Mouse (Mus musculus) megakaryocyte, adult 5-6 weeks (primary cell): ENCODE results near the gene Ly86. TPM values are rescaled to one million over a fixed set of nuclear protein-coding genes. Genes with fewer than 3 reads are reported as not detected.
A peak's percentile ranks its signal among the peaks of the same experiment; 100 is the strongest.

ENCODE experiments used
- ATAC-seq: 2 replicates; pipeline ENCODE4 v1.8.0; 2016; ENCODE audit warnings: mild to moderate bottlenecking, inconsistent platforms; ENCODE audit not compliant: poor library complexity, severe bottlenecking
- total RNA-seq, 2 experiments: library from RNA; stranded (forward) in 1 of 2; stranded (reverse) in 1 of 2; fragments of 153-499, 151-499 nt in 1 of 2; fragments of 221-1000, 200-1000 nt in 1 of 2; gene quantifications; 2 replicates each; pipeline versions ENCODE4 v1.2.3 to v1.2.4; 2015 to 2017

Ly86 gene
- total RNA-seq (2015), result 497 and 530 TPM in 2 replicates
- total RNA-seq (2017), result 408 and 439 TPM in 2 replicates

DNA sequence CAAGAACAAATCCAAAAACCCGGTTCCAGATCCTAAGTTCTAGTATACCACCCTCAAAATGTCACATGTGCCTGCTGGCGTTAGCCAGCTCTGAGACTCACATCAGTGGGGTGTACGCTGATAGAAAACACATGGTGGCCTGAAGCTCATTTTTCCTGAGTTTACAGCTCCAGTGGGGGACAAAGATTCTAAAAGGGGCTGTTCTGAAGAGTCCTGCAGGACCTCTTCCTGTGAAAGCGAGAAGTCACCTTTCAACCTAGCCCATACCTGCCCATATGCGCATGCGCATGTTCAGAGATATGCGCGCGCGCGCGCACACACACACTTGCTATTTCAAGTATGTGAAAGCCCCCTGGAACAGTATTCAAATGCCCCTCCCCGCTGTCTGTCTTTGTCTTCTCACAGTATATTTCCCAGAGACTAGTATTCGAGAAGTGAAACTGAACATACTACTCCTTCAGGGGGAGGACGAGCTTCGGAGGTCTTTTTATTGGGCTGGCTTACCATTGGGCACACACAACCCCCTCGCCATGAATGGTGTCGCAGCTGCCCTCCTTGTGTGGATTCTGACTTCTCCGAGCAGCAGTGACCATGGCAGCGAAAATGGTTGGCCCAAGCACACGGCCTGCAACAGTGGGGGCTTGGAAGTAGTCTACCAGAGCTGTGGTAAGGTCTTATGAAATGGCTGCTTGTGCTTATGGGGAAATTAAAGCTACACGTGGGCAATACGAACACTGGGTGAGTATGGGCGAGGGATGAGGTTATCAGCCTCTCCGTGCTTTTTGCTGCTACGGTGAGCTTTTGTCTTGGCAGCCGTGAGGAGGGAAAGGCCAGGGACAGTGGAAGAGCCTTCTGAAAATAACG lies at the start of gene Ly86:
Gene Ly86 (plus strand): TSS at position 300 of the 864 bp plus-strand sequence.
- peak; percentile 62 for ATAC-seq

DNA sequence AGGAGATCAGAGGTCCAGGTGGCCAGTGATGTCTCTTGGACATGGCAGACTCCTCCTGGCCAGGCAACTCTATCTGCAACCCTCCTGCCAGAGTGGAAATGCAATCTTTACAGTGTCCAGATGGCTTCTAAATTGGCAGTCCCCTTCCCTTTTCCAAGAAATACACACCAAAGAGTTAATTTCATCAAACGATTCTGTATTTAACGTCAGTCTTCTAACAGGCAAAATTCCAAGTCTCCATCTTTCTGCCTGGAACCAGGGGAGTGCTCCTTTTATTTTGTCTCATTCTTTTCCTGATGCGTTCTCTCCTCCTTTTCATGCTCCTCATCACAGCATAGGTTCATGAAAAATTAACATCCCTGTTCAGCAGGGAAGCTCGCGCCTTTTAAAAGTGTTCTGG lies 47.1 kb upstream of the Ly86 start:
- no peak for ATAC-seq

DNA sequence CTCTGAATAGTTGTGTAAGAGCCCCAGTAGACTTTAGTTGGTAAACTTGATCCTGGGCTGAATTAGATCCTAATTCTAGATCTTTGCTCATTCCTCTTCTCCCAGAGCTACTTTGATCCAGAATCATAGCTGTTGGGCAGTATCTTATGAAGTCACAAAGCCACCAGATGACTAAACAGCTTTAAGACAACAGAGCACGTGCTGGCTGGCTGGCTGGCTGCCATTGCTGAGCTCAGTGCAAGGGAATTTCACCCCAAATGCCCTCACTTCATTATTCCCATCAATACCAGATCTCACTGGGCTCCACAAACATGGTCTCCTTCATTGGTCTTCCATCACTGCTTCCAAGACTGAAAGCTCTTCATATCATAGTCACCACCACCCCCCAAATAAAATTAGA lies 46.2 kb upstream of the Ly86 start:
- no peak for ATAC-seq

DNA sequence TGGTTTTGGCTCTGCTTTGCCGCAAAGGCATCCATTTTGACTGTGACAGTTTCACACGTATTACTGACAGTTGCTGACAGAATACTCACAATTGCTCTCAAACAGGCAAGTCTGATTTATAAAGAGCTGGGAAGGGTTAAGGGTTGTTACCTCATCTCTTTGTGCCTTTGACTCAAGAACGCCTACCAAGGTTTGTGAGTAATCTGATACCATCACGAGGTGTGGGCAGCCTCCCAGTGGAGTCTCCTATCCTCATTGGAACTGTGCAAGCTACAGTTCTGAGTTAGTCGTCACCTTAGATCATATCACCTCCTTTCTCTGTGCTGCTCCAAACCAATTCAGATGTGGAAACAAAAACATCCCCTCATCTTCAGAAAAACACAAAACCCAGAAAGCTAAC lies 42.1 kb upstream of the Ly86 start:
- ATAC-seq, result no peak

DNA sequence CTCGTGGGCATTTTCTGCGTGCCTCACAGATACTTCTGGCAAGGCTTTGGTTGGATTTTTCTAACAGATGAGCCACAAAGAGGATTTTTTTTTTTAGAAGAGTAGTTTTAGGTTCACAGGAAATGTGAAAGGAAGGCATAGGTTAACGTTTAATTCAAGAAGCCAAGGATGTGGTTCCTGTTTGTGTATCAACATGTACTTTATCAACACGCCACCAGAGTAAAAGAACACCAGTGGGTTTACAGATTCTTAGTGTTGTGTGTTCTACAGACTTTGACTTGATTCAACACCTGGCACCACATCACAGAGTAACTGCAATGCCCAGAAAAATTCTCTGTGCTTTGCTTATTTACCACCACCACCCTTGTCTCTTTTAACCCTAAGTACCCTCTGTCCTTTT lies 37.0 kb upstream of the Ly86 start:
- ATAC-seq, result no peak

DNA sequence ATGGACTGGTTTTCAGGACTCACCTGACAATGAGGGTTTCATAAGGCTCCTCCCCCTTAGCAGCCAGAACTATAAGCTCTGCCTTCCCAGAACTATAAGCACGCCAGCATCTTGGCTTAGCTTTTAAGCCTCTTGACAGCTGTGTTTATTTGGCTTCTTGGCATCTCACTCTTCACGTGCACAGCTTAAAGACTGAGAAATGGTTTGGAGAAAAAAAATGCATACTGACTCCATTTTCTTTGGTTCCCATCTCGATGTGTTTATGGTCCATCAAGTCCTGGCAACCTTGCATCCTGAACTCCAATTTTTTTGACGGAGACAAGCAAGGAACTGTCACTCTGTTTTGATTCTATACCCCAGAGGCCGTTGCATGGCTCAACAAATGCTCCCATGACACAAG lies 35.7 kb upstream of the Ly86 start:
- ATAC-seq, result no peak

DNA sequence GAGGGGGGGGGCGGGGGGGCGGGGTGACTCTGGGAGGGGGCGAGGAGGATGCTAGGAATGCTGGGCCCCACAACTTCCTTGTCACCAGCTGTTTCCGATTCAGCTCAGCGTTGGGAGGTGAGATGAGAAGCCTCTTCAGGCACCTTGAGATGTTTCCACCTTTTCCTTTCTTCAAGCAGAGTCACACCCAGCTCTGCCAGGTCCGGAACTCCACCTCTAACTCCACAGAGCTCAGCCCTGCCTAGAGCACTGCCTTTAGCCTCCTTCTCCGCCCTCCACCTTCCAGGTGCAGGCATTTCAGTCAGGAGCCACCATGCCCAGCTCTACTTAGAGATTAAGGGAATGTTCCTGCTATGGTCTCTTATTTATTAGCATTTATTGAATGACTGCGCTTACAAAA lies 34.7 kb upstream of the Ly86 start:
- no peak for ATAC-seq

DNA sequence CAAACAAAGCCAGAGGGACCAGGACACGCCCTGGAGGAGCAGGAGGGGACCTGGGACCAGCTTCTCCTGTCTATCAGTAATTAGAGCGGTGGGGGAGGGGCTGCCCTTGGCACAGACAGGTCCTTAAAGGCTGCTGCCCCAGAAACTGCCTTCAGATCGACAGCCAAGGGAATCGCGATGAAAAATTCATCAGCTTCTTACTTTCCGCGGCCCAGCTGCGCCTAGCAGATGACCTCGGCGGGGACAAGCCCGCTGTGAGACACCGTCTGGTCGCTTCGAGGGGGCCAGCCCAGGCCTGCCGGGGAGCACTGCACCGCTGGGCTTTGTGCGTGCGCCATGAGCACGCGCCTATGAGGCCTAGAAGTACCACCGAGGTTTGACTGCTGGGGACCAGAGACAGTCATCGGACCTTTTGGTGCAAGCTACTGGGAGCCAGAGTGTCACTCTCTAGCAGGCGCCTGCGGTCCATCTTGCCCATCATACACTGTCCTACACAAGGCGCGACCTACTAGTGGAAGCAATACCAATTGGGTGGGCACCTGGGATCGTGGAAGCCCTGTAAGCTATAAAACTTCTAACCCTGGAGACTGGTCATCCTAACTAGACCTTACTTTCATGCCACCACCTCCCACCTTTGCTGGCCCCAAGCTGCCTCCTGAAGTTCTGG lies 33.3 kb upstream of the Ly86 start:
- ATAC-seq, result no peak

DNA sequence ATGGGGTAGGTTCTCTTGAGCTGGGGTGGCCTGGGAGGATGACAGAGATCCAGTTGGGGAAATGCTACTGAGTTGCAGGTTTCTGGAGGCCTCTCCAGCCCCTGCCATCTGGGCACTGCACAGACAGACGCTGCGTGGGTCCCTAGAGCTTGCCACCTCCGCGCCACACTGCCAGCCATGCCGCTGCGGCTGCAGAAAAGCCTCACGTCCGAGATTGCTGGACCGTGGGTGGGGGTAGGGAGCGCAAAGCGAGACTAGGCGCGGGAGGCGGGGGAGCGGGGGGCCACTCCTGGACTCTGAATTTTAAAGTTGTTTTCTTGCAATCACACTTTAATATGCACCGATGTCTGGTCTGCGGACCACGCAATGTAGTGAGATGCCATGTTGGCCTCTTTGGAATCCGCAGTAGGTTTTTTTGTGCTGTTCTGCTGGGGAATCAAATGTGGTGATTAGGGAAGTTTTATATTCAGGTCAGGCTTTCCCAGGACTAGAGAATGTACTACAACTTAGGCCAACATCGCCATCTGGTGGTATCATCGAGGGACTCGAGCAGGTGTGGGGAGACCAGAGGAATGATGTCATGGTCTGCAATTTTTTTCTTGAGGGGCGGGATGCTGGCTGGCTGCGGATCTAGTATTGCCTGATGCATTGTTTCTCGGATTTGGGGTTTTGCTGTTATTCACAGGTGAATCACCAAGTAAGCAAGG lies 32.6 kb upstream of the Ly86 start:
- ATAC-seq, result peak; percentile 81

DNA sequence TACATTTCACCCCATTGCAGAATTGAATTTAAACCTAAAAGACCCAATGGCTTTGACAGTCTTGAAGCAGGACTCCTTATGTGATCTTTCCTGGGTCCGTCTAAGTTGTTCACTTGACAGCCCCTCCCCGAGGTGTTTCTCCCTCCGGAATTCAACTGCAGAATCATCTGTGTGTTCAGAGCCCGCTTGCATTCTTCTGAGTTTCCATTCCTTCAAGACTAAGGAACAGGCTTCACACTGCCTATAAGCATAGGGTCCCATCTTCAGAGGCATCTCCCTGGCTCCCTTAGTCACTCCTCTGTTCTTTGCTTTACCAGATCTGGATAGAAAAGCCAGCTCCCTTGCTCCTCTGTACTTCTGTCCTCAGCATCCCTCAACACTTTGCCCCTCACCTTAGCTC lies 32.1 kb upstream of the Ly86 start:
- ATAC-seq, result no peak

DNA sequence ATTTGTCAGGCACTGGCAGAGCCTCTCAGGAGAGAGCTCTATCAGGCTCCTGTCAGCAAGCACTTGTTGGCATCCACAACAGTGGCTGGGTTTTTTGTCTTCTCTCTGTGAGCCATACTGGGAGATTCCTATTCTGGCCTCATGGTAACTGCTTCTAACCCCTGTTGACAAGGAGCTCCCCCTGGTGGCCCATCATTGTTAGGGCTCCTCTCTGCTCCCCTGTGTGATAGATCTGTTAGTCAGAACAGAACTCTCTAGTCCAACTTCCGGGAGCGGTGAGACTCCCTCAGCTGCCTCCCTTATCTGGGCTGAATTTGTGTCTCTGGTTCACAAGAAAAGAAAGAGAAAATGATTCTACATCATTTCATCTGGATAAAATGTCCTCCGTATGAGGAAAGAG lies 19.5 kb upstream of the Ly86 start:
- ATAC-seq, result peak; percentile 89

DNA sequence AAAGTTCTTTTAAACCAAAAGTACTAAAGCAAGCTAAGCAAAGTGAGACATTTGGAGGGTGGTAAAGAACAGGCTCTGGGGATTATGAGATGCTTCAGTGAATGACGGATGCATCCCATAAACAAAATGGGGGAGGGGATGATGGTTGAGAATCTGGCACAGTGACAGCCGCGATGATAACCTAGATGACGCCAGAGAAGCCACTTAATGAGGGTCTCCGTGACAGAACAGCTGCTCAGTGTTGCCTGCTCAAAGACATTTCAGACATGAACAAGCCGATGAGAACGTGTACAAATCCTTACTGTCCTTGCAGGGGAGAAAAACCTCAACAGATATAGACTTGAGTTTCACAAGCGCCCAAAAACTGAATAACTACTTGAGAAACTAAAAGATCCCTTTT lies 15.3 kb upstream of the Ly86 start:
- no peak for ATAC-seq

DNA sequence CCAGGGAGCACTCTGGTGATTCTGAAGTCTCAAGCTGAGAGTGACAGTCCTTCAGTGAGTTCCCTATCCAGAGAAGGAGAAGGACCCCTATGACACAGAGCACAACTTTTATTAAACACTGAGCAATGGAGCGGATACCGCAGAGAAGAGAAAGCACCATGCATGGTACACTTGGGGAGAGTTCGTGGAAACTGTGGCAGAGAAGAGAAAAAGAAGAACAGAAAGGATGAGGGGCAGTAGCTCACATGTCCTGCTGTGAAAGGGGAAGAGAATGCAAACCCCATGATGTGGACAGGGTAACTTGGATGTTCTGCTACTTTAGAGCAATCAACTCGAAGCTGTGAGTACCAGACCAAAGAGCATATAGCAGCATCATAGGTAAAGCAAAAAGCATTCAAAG lies 14.0 kb upstream of the Ly86 start:
- ATAC-seq, result peak; percentile 68

DNA sequence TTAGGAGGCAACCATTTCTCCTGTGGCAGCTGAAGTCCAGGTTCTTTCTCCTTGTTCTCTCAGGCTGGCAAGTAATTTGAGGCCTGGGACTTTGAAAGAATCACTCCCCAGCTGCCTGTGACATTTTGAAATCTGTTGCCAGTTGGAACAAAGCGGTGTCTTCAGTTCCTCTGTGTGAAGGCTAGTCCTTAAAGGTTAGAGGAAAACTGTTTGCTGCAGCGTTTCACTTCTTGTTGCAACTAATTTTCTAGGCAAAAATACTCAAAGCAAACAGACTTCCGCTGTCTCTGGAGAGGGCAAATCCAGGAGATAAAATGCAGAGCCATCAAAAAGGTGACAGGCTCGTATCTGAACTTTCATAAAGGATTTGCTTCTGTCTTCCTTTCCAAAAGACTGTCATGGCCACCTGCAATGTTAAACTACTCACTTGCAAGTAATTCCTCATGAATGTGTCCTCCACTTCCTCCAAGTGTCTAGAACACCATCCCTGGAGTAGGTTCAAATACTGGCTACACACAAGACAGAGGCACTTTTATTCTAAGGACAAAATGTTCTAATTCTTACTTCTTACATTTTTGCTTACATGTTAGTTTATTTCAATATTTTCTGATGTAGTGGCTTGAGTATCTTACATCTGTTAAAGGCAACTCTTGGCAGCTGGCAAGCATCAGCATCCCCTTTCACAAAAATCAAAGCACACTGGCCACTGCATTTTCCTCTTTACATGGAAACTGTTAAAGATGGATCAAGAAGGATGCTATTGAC lies 12.0 kb upstream of the Ly86 start:
- ATAC-seq, result peak; percentile 46

DNA sequence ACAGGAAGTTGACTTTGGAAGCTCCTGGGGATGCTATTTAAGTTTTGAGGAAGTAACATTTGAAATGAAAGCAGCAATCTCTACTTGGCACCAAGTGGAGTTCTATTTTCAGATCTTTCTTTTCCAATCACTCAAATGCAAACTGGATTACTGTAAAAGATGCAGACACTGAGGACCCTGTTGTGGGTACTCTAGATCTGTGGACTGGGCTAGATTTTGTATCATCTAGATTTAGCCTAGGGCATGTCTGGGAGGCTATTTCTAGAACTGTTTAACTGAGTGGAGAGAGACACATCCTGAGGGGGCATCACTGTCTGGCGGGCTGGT lies 11.5 kb upstream of the Ly86 start:
- peak; percentile 37; the same call in 1 of the 2 replicates for ATAC-seq

DNA sequence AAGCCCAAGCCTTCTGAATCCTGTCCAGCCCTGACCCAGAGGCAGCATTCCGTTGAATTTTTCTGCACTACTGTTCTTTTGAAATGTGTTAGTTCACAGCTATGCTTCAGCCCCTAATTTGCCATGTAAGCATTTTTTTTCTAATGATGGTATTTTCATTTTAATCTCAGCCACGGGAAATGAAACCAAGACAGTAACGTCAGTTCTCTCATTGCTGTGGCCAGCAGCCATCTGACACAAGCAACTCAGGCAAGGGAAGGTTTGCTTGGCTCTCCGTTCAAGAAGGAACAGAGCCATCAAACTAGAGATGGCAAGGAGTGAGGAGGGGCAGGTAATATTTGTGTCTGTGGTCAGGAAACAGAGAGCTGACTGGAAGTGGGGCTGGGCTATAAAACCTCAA lies 7.7 kb upstream of the Ly86 start:
- ATAC-seq, result peak; percentile 49

DNA sequence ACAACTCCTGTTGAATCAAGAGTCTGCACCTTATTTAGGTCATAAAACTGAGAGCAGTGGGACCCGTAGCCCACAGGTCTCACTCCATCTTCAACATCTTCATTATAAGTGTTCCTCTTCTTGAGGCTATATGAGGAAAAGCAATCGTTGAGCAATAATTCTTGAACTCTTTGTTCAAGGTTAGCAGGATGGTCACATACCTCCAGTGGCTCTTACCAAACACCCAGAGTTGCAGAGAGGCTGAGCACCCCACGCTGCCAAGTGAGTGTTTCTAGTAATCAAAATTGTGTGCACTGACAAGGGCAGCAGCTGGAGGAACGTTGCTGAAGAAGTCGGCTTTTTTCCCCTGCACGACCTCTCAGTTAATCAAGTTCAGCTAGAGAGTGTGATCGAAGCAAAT lies 7.1 kb upstream of the Ly86 start:
- peak; percentile 38 for ATAC-seq

DNA sequence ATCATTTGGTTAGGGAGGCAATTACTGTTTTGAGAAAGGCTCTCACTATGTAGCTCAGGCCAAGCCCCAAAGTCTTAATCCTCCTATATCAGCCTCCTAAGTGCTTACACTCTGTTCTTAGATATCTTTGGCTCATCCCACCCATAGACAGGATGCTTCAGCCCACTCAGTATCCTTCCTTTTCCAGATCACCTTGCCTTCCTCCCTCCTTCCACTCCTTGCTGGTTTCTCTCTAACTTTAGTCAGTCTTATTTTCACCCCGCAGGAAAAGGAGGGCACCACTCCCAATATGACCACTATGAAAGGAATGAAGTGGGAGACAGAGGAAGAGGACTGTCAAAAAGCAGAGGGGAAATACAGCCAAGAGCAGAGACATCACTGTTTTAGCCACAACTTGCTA lies 2.2 kb upstream of the Ly86 start:
- no peak for ATAC-seq

DNA sequence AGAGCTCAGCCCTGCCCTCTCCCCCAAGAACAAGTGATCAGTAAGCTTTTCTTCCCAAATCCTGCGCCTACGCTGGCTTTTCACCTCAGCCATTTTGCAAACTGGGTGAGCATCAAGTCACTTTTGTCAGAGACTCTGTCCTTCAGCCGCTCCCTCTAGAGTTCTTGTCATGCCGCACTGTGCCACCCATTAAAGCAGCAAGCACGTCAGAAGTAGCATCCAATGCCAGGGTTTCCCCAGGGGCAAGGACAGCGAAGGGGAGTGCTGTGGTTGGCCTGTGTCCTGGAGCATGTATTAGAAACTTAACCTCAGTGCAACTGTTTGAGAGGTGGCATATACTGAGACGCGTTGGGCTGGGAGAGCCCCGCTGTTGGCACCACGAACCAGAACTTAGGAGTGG lies 815 bp downstream of the Ly86 start:
- peak; percentile 34; the same call in 1 of the 2 replicates for ATAC-seq

DNA sequence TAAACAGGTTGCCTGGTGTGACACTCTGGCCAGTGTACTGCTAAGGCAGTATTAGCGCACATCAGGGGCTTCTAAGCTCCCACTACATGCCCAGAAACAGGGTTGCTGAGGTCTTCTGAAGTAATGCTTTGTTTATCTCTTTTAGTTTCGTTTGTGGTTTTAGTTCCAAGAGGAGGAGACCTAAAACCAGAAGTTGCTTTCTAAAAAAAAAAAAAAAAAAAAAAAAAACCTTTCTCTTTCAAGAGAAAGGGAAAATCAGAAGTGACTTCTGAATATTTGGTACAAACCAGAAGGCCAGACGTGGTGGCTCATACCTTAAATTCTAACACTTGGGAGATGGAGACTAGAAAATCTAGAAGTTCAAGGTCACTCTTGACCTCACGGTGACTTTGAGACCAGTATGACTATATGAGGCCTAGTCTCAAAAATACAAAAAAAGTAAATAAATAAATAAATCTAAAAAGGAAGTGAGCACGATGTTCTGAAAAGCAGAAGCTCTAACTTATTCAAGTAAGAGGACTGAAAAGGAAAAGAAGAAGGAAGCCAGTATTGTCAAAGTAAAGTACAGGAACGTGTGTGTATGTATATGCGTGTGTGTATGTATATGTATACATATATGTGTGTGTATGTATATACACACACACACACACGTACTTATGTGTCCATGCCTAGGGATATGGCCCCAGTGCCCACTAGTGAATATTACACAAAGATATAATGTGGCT lies 3.0 kb downstream of the Ly86 start:
- peak; percentile 72 for ATAC-seq
